Mouse (Mus musculus) bone marrow, adult 2 months (tissue): ENCODE results near the gene Aaed1.

Source experiments
- CTCF ChIP-seq: fragments of 200-500 bp; IDR thresholded peaks from 2 replicates; pipeline ENCODE4 v1.5.1; 2011; ENCODE audit warnings: low read length, control low read depth; ENCODE audit not compliant: control insufficient read depth, insufficient read depth
- POLR2A ChIP-seq: fragments of 200-500 bp; IDR thresholded peaks from 2 replicates; pipeline ENCODE4 v1.6.1; 2011; ENCODE audit warnings: low read depth, mild to moderate bottlenecking, control low read depth, low read length, borderline replicate concordance; ENCODE audit not compliant: control insufficient read depth

DNA sequence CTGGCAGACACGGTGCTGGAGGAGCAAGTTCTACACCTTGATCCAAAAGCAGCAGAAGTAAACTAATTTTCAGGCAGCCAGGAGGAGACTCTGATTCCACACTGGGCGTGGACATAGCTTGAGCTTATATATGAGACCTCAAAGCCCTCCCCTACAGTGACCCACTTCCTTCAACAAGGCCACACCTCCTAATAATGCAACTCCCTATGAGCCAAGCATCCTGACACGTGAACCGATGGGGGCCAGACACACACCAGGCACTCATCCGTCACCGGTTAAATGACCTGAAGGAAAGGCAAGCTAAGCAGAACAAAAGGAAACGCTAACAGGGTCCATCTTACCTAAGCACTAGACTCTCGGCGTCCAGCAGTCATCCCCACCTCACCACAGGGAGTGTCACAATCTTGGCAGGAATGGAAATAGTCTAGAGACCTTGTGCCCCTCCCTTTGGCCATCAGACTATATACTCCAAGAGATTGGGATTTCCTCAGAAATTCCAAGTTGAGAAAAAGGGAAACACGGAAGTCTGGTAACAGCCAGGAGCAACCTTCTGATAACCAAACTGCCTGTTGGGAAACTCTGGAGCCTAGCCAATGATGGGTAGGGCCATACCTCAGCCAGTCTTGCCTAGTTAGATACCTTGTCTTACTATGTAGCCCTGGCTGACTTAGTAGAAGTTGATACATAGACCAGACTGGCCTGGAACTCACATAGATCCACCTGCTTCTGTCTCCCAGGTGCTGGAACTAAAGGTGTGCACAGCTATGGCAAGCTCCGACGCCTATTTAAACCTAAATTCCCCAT lies 55.3 kb downstream of the Aaed1 start:
- no peak for TF ChIP-seq CTCF
- TF ChIP-seq POLR2A = no peak
